Mouse (Mus musculus) testis, adult 2 months (tissue): ENCODE measurements around the gene Apba2.

ENCODE experiments used
- CTCF ChIP-seq: fragments of 200-500 bp; IDR thresholded peaks from 2 replicates; pipeline ENCODE4 v1.5.1; 2012; ENCODE audit warnings: low read depth, mild to moderate bottlenecking, inconsistent platforms, low read length, moderate library complexity; ENCODE audit not compliant: control insufficient read depth, insufficient read depth, insufficient replicate concordance
- POLR2A ChIP-seq: fragments of 200-500 bp; IDR thresholded peaks from 2 replicates; pipeline ENCODE4 v1.6.1; 2012; ENCODE audit warnings: low read depth, mild to moderate bottlenecking, inconsistent platforms, low read length, moderate library complexity; ENCODE audit not compliant: control insufficient read depth

- TF ChIP-seq POLR2A (no peak), CTCF (no peak)
Observed at GRCm38 (mm10) chr7:64667959-64668358, 166.5 kb downstream of the Apba2 start.
